26 mouse cellular contexts compared by ENCODE assay signal in the genomic region with DNA sequence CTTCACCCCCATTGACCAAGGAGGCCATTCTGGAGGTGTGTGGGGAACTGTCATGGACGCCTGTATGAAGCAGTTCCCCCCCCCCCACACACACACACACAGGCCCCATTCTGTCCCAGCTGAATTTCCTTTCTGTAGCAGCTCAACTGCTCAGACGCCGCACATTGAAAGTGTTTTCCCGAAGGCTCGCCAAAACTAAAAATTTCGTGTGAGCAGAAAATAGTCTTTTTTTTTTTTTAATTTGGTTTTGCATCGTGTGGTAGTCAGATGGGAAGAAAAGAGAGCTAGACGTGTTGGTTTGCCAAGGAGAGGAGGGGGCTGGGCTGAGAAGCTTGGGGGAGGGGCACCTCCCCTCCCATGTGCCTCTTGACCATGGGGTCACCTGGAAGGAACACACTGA. TPM values are rescaled to one million over a fixed set of nuclear protein-coding genes. Genes with fewer than 3 reads are reported as not detected.
A peak's percentile ranks its signal among the peaks of the same experiment; 100 is the strongest.
DNase-seq lines count a peak whose midpoint lies in the region; ATAC-seq and TF ChIP-seq lines count a peak whose summit lies in the region.
"Had no signal": no experiment of that assay in that cellular context is flagged by ENCODE, and none has a peak within 500 bp of the region (broad histone marks: within the 10 kb centered on the region; RNA-seq: fewer than 3 reads in every experiment).

No protein-coding gene starts in this region.

- H3K36me3 ChIP-seq in liver, embryonic 11.5 days (ENCODE audit: control insufficient read depth, insufficient read depth, low read length): no peaks in the 10 kb centered on the region
- H3K36me3 ChIP-seq: embryonic facial prominence, embryonic 10.5 days; embryonic facial prominence, embryonic 13.5 days had no signal

- no peaks in the 10 kb centered on the region for H3K4me1 ChIP-seq in liver, embryonic 11.5 days (replicated peaks; ENCODE audit: control insufficient read depth, insufficient read depth, low read length)

- peak; percentile 39 for ATAC-seq in frontal cortex, adult (ENCODE audit: low TSS enrichment)
- no peak for ATAC-seq in liver, embryonic 11.5 days (replicated peaks; ENCODE audit: low FRiP score)
- ATAC-seq: CD4-positive, CD25-positive, alpha-beta regulatory T cell, adult 4 months; forebrain, embryonic 14.5 days; hindbrain, postnatal 0 days; inflammation-experienced regulatory T-cells, adult 6 months; intestine, embryonic 16.5 days had no signal

- no peak for DNase-seq in frontal cortex, postnatal 14 days (ENCODE audit: low spot score in 2 of 2)
- DNase-seq in layer of hippocampus, adult 2 months (ENCODE audit: low spot score in 2 of 2): no peak
- no peak for DNase-seq in layer of hippocampus, adult 18-20 months (ENCODE audit: low spot score in 2 of 2)
- DNase-seq in right cerebral cortex, postnatal 10 days (ENCODE audit: low spot score in 2 of 2): peak; percentile 62 to 75
- DNase-seq in right cerebral cortex, postnatal 25 days: no peak
- no peak for DNase-seq in liver, embryonic 11.5 days (ENCODE audit: low spot score)
- DNase-seq: adrenal gland, adult 2 months; adrenal gland, postnatal 14 days; cerebellum, adult 8-10 months; embryo, embryonic 11 days; gastrocnemius, postnatal 25 days; heart, adult 18-20 months; heart, postnatal 14 days had no signal

- no peak overlapping the region for H3K4me3 ChIP-seq in layer of hippocampus, adult 2 months
- H3K4me3 ChIP-seq in liver, embryonic 11.5 days (ENCODE audit: low read depth, low read length): no peak overlapping the region
- H3K4me3 ChIP-seq: embryonic facial prominence, embryonic 10.5 days; embryonic facial prominence, embryonic 13.5 days; erythroblast, embryonic 14.5 days had no signal

- H3K9me3 ChIP-seq in liver, embryonic 11.5 days (ENCODE audit: control insufficient read depth, low read length): no peaks in the 10 kb centered on the region
- H3K9me3 ChIP-seq: embryonic facial prominence, embryonic 10.5 days; embryonic facial prominence, embryonic 13.5 days had no signal

- H3K9ac ChIP-seq in liver, embryonic 11.5 days (ENCODE audit: low read depth, low read length): no peak overlapping the region
- H3K9ac ChIP-seq: embryonic facial prominence, embryonic 13.5 days; hindbrain, embryonic 14.5 days had no signal

- peak overlapping the region; percentile 43 for H3K27ac ChIP-seq in layer of hippocampus, adult 2 months
- H3K27ac ChIP-seq in liver, embryonic 11.5 days (ENCODE audit: low read depth, low read length): no peak overlapping the region
- H3K27ac ChIP-seq: embryonic facial prominence, embryonic 10.5 days; embryonic facial prominence, embryonic 13.5 days; hindbrain, embryonic 14.5 days; hindbrain, postnatal 0 days had no signal

- peaks cover 2% of the 10 kb centered on the region; the same call in 1 of the 2 replicates for H3K27me3 ChIP-seq in liver, embryonic 11.5 days (replicated peaks; ENCODE audit: control insufficient read depth, insufficient read depth, low read length)

- no peak overlapping the region for H3K4me2 ChIP-seq in liver, embryonic 11.5 days
- H3K4me2 ChIP-seq: embryonic facial prominence, embryonic 13.5 days; heart, embryonic 11.5 days; hindbrain, embryonic 14.5 days had no signal

- TF ChIP-seq CTCF in layer of hippocampus, adult 2 months (conservative IDR thresholded peaks at IDR 0.05): no peak

- 73% methylated on average over 8 of the region's 8 CpGs for WGBS in liver, embryonic 11.5 days

RNA-seq across cellular contexts. Expression of a gene that starts 23.5 kb away (rescaled TPM):
- total RNA-seq in layer of hippocampus, adult 2 months (2021): 10 to 100 TPM; 85.0 to 89.1 TPM
- 10 to 100 TPM; 81.3 to 83.7 TPM for total RNA-seq in layer of hippocampus, adult 18-20 months (2021)
- 0.29 and 0.45 TPM in 2 replicates for polyA plus RNA-seq in liver, embryonic 11.5 days (2014; fragmentation: Nextera tagmentation; extraction: Ambion mirVana)
- total RNA-seq: MEL had no signal
- polyA plus RNA-seq: C2C12; erythroblast, embryonic 14.5 days had no signal

Comparison
In these comparisons a context has a peak if more than half of its experiments do, and no peak if none do; other contexts are left out.
1. DNase-seq: peak in right cerebral cortex, postnatal 10 days (2 of 2); none in frontal cortex, postnatal 14 days (0 of 2), layer of hippocampus, adult 2 months (0 of 2), layer of hippocampus, adult 18-20 months (0 of 2), right cerebral cortex, postnatal 25 days (single experiment) and liver, embryonic 11.5 days (single experiment).